Mouse (Mus musculus) yolk sac, embryonic 10.5 days (tissue): ENCODE results near the gene Amtn.
A peak's percentile ranks its signal among the peaks of the same experiment; 100 is the strongest.
"Not testable (repeated sequence)": the region's sequence is repeated elsewhere in the genome, so short reads cannot be mapped to it uniquely, and the experiment has no call there.

Experiments
- DNase-seq: peaks from one replicate; pipeline ENCODE4 v3.0.0-alpha.2; 2017; ENCODE audit warnings: low spot score

Gene Amtn

DNA sequence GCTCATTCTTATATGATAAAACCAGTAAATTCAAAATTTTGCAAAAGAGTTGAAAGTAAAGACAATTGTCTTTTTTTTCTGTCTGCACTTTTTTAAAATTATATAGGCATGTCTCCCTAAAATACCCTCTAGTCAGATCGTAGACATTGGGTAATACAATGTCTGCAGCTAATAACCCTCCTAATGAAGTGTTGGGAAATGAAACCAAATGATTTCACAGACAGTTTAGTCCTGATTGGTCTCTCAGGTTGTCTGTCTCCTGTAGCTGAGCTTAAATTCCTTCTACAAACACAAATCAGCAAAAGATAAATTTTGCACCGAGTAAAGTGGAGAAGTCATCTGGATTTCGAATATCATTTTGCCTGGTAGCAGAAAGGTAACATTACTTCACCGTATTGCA is at the start of gene Amtn:
Amtn (plus strand) TSS at position 301 of the 400 bp plus-strand sequence.
- DNase-seq: no peak

DNA sequence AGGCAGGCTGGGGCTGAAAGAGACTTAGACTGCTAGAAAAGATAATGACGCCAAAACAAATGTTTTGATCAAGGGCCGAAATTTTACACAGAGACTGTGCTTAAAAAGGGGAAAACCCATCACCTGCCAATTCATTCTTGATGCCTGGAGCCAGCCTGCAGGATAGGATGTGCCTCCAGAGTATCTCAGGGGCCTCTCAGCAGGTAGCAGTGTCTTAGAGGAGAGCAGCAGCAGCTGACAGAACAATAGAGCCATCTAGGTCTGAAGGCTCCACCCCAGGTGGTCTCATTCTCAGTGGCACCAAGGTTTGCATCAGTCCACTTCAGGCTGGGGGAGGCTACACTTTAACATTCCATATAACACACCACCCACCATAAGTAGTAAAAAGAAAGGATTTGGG is 27.4 kb upstream of the Amtn start:
- DNase-seq: not testable (repeated sequence)

DNA sequence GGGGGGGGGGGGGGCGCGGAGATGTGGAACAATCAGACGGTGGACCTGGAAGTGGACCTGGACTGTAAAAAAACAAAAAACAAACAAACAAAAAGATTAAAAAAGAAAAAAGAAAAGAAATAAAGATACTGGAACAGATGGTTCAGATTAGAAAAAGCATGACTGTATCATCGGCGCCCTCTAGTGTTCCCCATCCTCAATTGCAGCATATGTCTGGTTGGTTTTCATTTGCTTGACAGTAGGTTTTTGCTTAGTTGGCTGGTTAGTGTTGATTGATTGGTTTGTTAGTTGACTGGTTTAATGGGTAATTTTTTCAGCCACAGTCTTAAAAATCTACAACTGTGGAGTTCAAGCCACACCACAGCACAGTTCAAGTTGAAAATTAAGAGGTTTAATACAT is 11.1 kb upstream of the Amtn start:
- peak; percentile 5 for DNase-seq

DNA sequence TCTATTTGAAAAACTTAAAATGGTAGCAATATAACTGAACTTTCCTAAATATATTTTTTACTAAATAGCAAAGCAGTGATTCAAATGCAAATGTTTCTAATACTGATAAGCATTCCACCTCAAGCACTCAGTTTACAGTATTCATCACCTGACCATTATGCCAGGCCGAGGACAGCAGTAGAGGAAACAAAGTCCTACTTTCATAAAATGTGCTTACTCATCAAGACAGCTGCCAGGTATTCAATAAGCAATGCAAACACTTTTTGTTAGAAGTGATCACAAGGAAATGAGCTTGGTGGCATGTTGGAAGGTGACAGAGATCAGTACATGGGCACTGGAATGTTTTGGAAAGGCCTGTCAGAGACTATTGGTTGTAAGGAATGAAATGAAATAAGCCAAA is 9.0 kb upstream of the Amtn start:
- DNase-seq: no peak

DNA sequence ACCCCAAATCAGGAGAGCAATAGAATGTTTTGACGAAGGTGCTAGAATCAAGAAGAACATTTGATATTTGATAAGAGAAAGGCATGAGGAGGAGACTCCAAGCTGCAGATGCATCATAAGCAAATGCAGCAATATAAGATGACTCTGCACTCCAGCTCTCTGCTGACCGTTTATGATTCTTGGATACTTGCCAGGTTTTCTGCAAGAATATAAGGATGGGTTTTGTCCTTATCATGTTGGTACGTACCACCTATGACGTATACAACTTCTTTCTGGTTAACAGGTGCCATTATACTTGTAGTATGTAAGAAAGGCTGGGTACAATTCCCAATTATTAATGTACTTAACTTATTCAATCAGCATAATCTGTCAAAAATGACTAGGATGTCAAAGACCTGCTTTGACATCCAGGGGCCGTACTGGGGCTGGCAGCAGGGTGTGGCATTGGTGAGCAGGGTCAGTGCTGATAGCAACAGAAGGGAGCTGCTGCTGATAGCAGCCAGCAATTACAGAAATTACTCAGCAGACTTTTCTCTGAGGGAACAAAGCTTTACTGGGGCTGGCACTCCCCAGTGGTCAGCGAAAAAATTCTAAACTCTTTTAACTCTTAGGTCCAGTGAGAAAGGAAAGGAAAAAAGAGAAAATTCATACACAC is 5.2 kb upstream of the Amtn start:
- no peak for DNase-seq

DNA sequence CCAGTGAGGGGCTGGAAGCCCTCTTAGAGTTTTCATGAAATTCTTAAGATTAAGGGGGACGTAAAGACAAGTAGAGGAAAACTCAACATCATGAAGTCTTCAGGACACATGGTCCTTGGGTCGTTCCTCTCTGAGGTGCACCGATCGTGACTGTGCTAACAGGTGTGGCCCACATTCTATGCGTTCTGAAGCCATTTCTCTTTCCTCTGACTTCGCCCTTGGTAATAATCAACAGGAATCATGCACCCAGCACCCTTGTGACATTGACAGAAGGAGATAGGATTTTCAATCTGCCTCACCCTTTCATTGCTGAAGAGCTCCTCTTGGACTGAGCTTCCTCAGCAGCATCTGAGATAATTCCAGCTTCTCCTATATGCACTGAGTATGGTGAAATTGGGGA is 3.3 kb upstream of the Amtn start:
- peak; percentile 3 for DNase-seq

DNA sequence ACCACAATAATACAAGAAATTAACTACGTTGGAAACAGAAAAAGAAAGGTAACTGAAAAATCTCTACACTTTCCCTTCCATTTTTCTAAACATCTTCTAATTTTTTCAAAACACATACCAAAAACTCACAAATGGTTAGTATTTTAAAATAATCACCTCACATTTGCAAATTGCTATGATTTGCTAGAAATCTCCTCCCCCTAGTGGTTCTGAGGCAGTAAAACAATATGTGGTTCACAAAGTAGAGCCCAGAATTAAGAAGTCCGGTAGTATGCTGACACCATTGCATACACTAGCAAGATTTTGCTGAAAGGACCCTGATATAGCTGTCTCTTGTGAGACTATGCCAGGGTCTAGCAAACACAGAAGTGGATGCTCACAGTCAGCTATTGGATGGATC is 16.1 kb downstream of the Amtn start:
- not testable (repeated sequence) for DNase-seq

DNA sequence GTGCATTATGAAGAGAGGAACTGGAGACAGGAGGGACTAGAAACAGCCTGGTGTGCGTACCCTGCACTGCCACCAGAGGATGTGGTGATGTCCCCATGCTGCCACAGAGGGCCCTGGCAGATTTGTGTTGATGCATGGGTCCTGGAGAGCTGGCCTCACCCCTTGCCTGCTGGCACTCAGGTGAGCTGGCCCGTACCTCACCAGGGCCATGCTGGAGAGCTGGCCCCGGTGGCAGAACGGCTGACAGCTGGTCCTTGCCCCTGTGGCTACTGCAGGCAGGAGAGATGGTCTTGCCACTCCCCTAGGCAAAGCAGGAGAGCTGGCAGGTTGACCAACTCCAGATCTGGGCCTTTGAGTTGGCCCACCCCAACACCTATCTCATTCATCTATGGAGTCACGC is 22.7 kb downstream of the Amtn start:
- DNase-seq: no peak

DNA sequence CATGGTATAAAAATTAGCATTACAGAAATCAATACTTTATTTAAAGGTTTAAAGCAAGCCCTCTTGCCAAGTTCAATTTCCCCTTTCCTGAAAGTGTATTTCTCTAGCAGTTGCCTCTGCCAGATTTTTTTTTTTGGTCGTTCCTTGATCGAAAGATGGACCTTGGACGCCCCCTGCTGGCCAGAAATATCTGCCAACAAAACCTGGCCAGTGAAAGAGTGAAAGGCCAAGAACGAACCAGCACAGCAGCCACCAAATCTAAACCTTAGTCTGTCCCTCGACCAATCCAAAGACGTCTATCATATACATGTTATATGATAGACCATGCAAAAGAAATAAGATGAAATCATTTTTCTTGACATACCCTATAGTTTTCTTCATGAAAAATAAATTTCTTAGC is 23.9 kb downstream of the Amtn start:
- peak; percentile 13 for DNase-seq

DNA sequence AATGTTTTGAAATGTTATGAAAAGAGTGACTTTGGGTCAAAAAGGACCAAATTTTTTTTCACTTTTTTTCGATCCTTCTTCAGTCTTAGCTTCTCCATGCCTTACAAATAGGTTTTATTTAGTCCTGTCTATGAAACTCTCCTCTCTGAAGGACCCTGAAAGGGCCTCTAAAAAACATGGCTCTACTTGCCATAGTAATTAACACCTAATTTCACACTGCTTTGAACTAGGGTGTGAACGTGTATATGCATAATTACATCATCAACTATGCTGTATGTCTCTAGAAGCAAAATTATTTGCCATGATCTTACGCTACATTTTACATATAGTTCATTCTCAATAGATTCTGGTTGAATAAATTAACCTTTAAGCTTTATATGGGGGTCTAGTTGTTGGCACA is 25.6 kb downstream of the Amtn start:
- DNase-seq: no peak

DNA sequence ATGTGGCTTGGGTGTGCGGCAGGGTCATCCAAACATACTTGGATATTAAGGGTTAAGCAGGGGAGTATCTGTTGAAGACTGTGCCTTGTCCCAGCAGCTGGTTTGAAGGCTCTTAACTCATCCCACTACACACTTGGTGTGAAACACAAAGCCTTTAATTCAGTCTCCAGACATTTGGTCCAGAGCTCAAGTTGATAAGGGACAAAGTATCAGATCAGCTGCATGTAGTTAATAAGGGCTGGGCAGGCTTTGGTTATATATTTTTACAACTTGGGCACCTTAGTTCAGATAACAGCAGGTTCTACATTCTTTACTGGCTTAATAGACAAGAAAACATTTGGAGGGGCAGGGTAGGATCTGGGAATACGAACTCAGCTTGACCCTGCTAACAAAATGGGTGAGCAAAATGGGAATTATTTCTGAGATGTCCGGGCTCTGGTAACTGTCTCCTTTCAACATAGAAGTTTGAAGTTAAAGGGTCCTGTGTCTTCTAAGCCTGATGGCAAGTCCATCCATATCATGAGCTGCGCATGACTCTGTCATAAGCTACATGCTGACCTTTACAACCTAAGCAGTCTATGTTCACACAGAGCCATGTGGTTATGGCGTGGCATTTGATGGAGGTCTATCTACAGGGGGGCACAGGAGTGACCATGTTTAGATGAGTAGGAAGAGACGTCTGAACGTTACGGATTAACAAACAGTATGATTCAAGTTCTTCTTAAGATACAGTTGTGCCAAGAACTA is 44.6 kb downstream of the Amtn start:
- no peak for DNase-seq

DNA sequence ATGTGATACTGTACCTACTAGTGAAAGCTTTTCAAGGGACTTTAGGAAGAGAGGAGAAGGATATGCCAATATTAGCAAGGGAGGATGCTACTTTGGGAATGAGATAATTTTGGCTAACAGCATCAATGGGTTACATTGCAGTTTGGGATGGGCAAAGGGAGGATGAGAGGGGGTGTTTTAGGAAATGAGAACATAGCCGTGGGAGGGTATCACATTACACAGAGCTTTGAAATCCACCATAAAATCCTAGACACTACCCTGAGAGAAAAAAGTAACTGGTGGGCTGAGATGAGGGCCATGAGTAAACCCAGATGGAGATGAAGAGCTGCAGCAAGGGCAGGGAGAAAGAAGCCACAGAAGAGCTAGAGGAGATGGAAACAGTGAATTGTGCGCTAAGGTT is 49.0 kb downstream of the Amtn start:
- not testable (repeated sequence) for DNase-seq

DNA sequence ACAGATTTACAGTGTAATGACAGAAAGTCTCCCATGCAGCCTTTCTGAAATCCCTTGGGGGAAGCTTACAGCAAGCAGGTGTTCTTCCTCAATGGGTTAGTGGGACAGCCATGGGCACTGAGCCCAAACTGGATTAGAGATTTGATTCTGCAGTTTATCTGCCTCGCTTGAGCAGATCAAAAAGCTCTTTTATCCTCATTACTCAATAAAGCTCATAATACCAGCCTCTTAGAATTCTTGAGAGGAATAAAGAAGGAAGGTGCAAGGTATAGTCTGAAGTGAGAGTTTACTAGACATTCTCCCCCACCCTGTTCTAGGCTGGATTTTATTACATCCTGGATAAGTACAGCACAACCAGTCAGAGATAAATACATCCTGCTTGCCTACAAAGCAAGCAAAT is 50.8 kb downstream of the Amtn start:
- DNase-seq: no peak
